Mouse (Mus musculus) CH12.LX (cell line): ENCODE results near the gene Rnf144b. TPM values are rescaled to one million over a fixed set of nuclear protein-coding genes. Genes with fewer than 3 reads are reported as not detected.

Experiments
- DNase-seq: peaks from one replicate; pipeline ENCODE4 v3.0.0-alpha.2; 2013; ENCODE audit errors: extremely low read depth
- H3K27ac ChIP-seq: 2 replicates; pipeline ENCODE4 v1.5.1; 2012; ENCODE audit warnings: low read depth, mild to moderate bottlenecking, control low read depth, moderate library complexity; ENCODE audit not compliant: insufficient read depth
- H3K27me3 ChIP-seq: replicated peaks from 2 replicates; pipeline ENCODE3; 2012; ENCODE audit warnings: inconsistent platforms
- H3K36me3 ChIP-seq, 2 experiments: replicated peaks in 1 of 2; 2 replicates each; pipeline versions ENCODE3 to v1.6.1; 2012; ENCODE audit warnings: inconsistent platforms in 1 of 2, low read length in 1 of 2, mild to moderate bottlenecking in 1 of 2, mixed read lengths in 1 of 2, moderate library complexity in 1 of 2; ENCODE audit not compliant: control insufficient read depth in 1 of 2, insufficient read depth in 1 of 2
- H3K4me1 ChIP-seq, 2 experiments: 2 replicates each; pipeline ENCODE4 v1.6.1; 2012; ENCODE audit warnings: inconsistent platforms in 1 of 2, moderate library complexity in 1 of 2; ENCODE audit not compliant: insufficient read depth in 2 of 2, control insufficient read depth in 1 of 2
- H3K4me2 ChIP-seq: 2 replicates; pipeline ENCODE4 v1.6.1; 2012; ENCODE audit warnings: low read depth, mild to moderate bottlenecking, control low read depth; ENCODE audit not compliant: poor library complexity, insufficient read depth, severe bottlenecking
- H3K4me3 ChIP-seq, 3 experiments: fragments of 150-350 bp in 1 of 3; sonication (generic) in 1 of 3; replicated peaks in 1 of 3; 2 replicates each; pipeline versions ENCODE3 to v1.5.1; 2011 to 2012; ENCODE audit warnings: low read depth in 2 of 3, low read length in 2 of 3, mild to moderate bottlenecking in 2 of 3, moderate library complexity in 2 of 3, control low read depth in 1 of 3, improper control_type of control experiment in 1 of 3, inconsistent platforms in 1 of 3, mixed read lengths in 1 of 3; ENCODE audit not compliant: poor library complexity in 1 of 3
- H3K79me2 ChIP-seq: replicated peaks from 2 replicates; pipeline ENCODE4 v1.6.1; 2012; ENCODE audit warnings: mild to moderate bottlenecking, moderate library complexity; ENCODE audit not compliant: control insufficient read depth, poor library complexity, insufficient read depth, severe bottlenecking; ENCODE audit errors: extremely low read depth
- H3K9ac ChIP-seq: 2 replicates; pipeline ENCODE4 v1.6.1; 2012; ENCODE audit warnings: low read depth, mild to moderate bottlenecking, control low read depth, moderate library complexity; ENCODE audit not compliant: insufficient read depth
- H3K9me3 ChIP-seq: replicated peaks from 2 replicates; pipeline ENCODE3; 2012; ENCODE audit warnings: low read length, inconsistent platforms, mixed read lengths
- CHD2 ChIP-seq: IDR thresholded peaks from 2 replicates; pipeline ENCODE4 v1.6.1; 2011; ENCODE audit warnings: low read length, improper control_type of control experiment
- E2F4 ChIP-seq: IDR thresholded peaks from 2 replicates; pipeline ENCODE4 v1.6.1; 2011; ENCODE audit warnings: low read depth, low read length, improper control_type of control experiment; ENCODE audit not compliant: insufficient replicate concordance
- EP300 ChIP-seq: IDR thresholded peaks from 2 replicates; pipeline ENCODE4 v1.6.1; 2011; ENCODE audit warnings: low read length, improper control_type of control experiment
- ETS1 ChIP-seq: conservative IDR thresholded peaks from 2 replicates; pipeline ENCODE4 v1.6.1; 2012; ENCODE audit warnings: low read depth, mild to moderate bottlenecking, inconsistent platforms, low read length, improper control_type of control experiment, moderate library complexity
- JUN ChIP-seq: IDR thresholded peaks from 2 replicates; pipeline ENCODE4 v1.6.1; 2011; ENCODE audit warnings: low read depth, mild to moderate bottlenecking, low read length, improper control_type of control experiment, moderate library complexity; ENCODE audit not compliant: insufficient read depth
- KAT2A ChIP-seq: IDR thresholded peaks from 2 replicates; pipeline ENCODE4 v1.6.1; 2012; ENCODE audit warnings: low read length, improper control_type of control experiment, inconsistent platforms; ENCODE audit not compliant: insufficient replicate concordance
- MAFK ChIP-seq: IDR thresholded peaks from 2 replicates; pipeline ENCODE4 v1.6.1; 2011; ENCODE audit warnings: low read length, improper control_type of control experiment; ENCODE audit not compliant: insufficient replicate concordance
- MAZ ChIP-seq: IDR thresholded peaks from 2 replicates; pipeline ENCODE4 v1.6.1; 2012; ENCODE audit warnings: low read depth, mild to moderate bottlenecking, inconsistent platforms, low read length, improper control_type of control experiment, moderate library complexity
- MEF2A ChIP-seq: IDR thresholded peaks from 2 replicates; pipeline ENCODE4 v1.6.1; 2014; ENCODE audit warnings: low read depth, mild to moderate bottlenecking, inconsistent platforms, low read length, improper control_type of control experiment, borderline replicate concordance
- NELFE ChIP-seq: IDR thresholded peaks from 2 replicates; pipeline ENCODE4 v1.6.1; 2011; ENCODE audit warnings: low read depth, low read length, improper control_type of control experiment
- PAX5 ChIP-seq: IDR thresholded peaks from 2 replicates; pipeline ENCODE4 v1.6.1; 2012; ENCODE audit warnings: low read length, inconsistent platforms, mixed read lengths
- POLR2A ChIP-seq: IDR thresholded peaks from 2 replicates; pipeline ENCODE4 v1.6.1; 2011; ENCODE audit warnings: low read depth, mild to moderate bottlenecking, improper control_type of control experiment, low read length
- RAD21 ChIP-seq: IDR thresholded peaks from 2 replicates; pipeline ENCODE4 v1.6.1; 2011; ENCODE audit warnings: low read depth, mild to moderate bottlenecking, low read length, improper control_type of control experiment, moderate library complexity
- RCOR1 ChIP-seq: conservative IDR thresholded peaks from 2 replicates; pipeline ENCODE4 v1.6.1; 2012; ENCODE audit warnings: low read depth, mild to moderate bottlenecking, inconsistent platforms, low read length, improper control_type of control experiment
- TBP ChIP-seq: conservative IDR thresholded peaks from 2 replicates; pipeline ENCODE4 v1.6.1; 2011; ENCODE audit warnings: low read depth, low read length, improper control_type of control experiment
- TCF12 ChIP-seq: IDR thresholded peaks from 2 replicates; pipeline ENCODE4 v1.6.1; 2014; ENCODE audit warnings: low read depth, mild to moderate bottlenecking, inconsistent platforms, low read length, improper control_type of control experiment
- UBTF ChIP-seq: IDR thresholded peaks from 2 replicates; pipeline ENCODE4 v1.6.1; 2012; ENCODE audit warnings: low read depth, mild to moderate bottlenecking, inconsistent platforms, low read length, improper control_type of control experiment, moderate library complexity
- ZC3H11A ChIP-seq: IDR thresholded peaks from 2 replicates; pipeline ENCODE4 v1.6.1; 2012; ENCODE audit warnings: low read depth, mild to moderate bottlenecking, inconsistent platforms, low read length, improper control_type of control experiment
- ZKSCAN1 ChIP-seq: IDR thresholded peaks from 2 replicates; pipeline ENCODE4 v1.6.1; 2012; ENCODE audit warnings: low read depth, inconsistent platforms, low read length, improper control_type of control experiment, borderline replicate concordance
- dilution Hi-C: fragments of 300-500 bp; cut with MboI; formaldehyde crosslinking; loops from 2 replicates; pipeline ENCODE4 v1.14.3; 2020; ENCODE audit warnings: low sequenced_read_pairs; ENCODE audit not compliant: extremely low pct_unique_long_range_greater_than_20kb, extremely low pct_ligation_motif_present
- in situ Hi-C: fragments of 300-500 bp; cut with MboI; formaldehyde crosslinking; loops from 3 replicates; pipeline ENCODE4 v1.14.3; 2019; ENCODE audit warnings: low sequenced_read_pairs, low pct_ligation_motif_present, low pct_unique_long_range_greater_than_20kb, mixed read lengths
- polyA plus RNA-seq: library from polyadenylated mRNA; unstranded; fragments of >175 nt; gene quantifications from 2 replicates; pipeline ENCODE4 v1.2.1, GENCODE M21; 2012; ENCODE audit warnings: low read depth; ENCODE audit not compliant: insufficient read length
- total RNA-seq, 2 experiments: library from RNA; depleted of rRNA; stranded (reverse); fragments of 300-350 nt in 1 of 2; fragments of >200 nt in 1 of 2; gene quantifications; 2 replicates each; pipeline ENCODE4 v1.2.3; 2012 to 2014

The Rnf144b gene
- total and polyA plus RNA-seq, 3 experiments = not detected

DNA sequence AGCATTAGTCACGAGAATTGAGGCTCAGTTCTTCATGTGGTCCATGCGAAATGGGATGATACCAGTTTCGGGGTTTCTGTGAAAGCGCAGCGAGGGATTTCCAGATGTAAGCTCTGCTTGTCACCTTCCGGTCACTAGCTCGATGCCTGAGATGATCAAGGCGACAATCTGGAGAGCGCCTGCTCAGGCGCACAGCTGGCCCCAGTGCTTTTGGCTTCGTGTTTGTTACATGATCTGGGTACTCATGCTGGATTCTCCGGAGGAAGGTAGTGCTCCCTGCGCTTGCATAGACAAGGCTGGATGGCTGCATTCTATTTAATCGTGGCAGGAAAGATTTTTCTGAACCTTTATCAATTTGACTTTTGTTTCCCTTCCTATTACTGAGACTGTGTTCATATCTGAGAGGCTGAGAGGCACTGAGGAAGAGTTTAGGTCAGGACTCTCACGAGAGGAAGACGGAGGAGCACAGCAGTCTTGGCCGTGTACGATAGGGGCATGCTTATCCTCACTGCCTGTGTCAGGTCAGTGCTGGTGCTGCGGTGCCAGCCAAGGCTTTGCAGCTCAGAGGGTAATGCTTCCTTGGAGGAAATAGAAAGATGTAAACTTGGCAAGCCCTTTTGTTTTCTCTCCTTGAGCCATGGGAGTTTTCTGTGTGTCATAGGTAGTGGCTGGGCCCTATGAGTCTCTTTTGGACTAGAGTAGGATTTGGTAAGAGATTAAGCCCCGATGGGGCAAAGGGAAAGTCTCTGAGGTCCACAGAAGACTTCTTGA, 93.5 kb downstream of the Rnf144b start:
- Histone ChIP-seq H3K9ac (no peak overlapping the region), H3K4me3 (no peak overlapping the region), H3K36me3 (no peaks in the 10 kb centered on the region), H3K27ac (no peak overlapping the region), H3K4me1 (no peaks in the 10 kb centered on the region)
- dilution Hi-C loops = no loop called here
- no peak for DNase-seq
- in situ Hi-C loops = no loop called here
- TF ChIP-seq JUN (no peak), ETS1 (no peak), CHD2 (no peak), NELFE (no peak), POLR2A (no peak), RCOR1 (no peak), TBP (no peak), MAZ (no peak), KAT2A (no peak), MAFK (no peak), PAX5 (no peak), TCF12 (no peak)
- TF ChIP-seq, all 38 proteins: peak for 0
- Histone ChIP-seq H3K4me2 (no peak overlapping the region), H3K79me2 (no peaks in the 10 kb centered on the region), H3K27me3 (no peaks in the 10 kb centered on the region), H3K9me3 (no peaks in the 10 kb centered on the region)

DNA sequence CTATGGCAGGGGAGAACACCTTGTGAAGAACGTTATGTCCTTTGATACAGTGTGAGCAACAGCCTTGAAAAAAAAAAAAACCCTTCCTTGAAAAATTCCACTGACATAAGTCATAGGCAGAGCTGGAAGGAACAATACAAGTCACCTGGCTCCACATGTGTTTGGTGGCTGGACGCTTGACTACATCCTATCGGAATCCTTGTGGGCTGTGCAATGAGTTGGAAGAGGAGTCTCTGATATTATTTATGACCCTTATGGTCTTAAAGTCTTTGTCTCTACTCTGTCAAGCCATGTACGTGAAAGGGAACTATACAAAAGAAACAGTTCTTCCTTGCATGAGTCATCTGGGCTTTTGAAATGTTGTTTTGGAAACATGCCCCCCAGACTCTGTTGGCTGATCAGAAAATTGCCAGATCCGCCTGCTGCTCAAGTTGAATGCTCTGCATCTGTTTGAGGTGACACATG, 94.7 kb downstream of the Rnf144b start:
- Histone ChIP-seq H3K4me1 (no peaks in the 10 kb centered on the region), H3K4me2 (no peak overlapping the region), H3K36me3 (no peaks in the 10 kb centered on the region), H3K27ac (no peak overlapping the region), H3K27me3 (no peaks in the 10 kb centered on the region), H3K9ac (no peak overlapping the region), H3K9me3 (no peaks in the 10 kb centered on the region), H3K79me2 (no peaks in the 10 kb centered on the region), H3K4me3 (no peak overlapping the region)
- in situ Hi-C loops (no loop called here), dilution Hi-C loops (no loop called here)
- no peak for DNase-seq
- TF ChIP-seq E2F4 = no peak

DNA sequence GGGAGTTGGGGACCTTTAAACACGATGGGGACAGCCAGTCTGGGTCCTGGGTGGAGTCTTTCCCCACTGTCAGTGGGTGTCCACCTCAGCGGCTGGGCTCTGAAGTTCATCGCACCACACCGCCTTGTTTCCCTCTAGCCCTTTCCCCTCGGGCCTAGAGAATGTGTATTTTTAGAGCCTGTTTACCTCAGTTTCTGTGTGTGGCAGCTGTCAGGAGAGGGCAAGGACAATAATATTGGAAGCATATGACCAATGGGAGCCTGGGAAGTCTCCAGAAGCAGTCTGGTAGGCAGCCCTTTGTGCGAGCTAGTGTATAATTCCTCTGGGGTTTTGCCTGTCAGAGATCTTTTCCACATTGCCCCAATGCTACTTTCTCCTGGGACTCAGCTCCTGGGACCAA, 95.9 kb downstream of the Rnf144b start:
- dilution Hi-C loops (no loop called here), in situ Hi-C loops (no loop called here)
- no peaks in the 10 kb centered on the region for H3K4me1 ChIP-seq
- H3K27me3 ChIP-seq = no peaks in the 10 kb centered on the region
- H3K36me3 ChIP-seq = no peaks in the 10 kb centered on the region
- TF ChIP-seq MEF2A (no peak), ZC3H11A (no peak), MAZ (no peak), UBTF (no peak), POLR2A (no peak), ZKSCAN1 (no peak), EP300 (no peak), RAD21 (no peak)
- no peaks in the 10 kb centered on the region for H3K9me3 ChIP-seq
- no peak overlapping the region for H3K4me2 ChIP-seq
- no peak overlapping the region for H3K4me3 ChIP-seq
- H3K79me2 ChIP-seq = no peaks in the 10 kb centered on the region
- H3K9ac ChIP-seq = no peak overlapping the region
- DNase-seq = no peak
- H3K27ac ChIP-seq = no peak overlapping the region
